Mouse (Mus musculus): ENCODE data around the gene Cyp1a2. TPM values are rescaled to one million over a fixed set of nuclear protein-coding genes. Genes with fewer than 3 reads are reported as not detected.

Gene Cyp1a2
- total and polyA plus RNA-seq, 3 experiments, result not detected

- TF ChIP-seq RCOR1 (conservative IDR thresholded peaks at IDR 0.05; ENCODE audit: low read depth, low read length) (0 out of 2 replicates have a peak, but pooled peaks have one; percentile 35), MEF2A (IDR thresholded peaks at IDR 0.05; ENCODE audit: borderline replicate concordance, low read depth, low read length) (peak; percentile 75), POLR2AphosphoS2 (IDR thresholded peaks at IDR 0.05; ENCODE audit: low read depth, low read length) (no peak), ZNF384 (IDR thresholded peaks at IDR 0.05; ENCODE audit: low read depth, low read length) (no peak), IRF4 (IDR thresholded peaks at IDR 0.05; ENCODE audit: low read depth, low read length) (peak; percentile 54; the same call in 1 of the 2 replicates), BHLHE40 (IDR thresholded peaks at IDR 0.05; ENCODE audit: low read depth, low read length) (peak; percentile 61; the same call in 1 of the 2 replicates), TCF12 (IDR thresholded peaks at IDR 0.05; ENCODE audit: low read depth, low read length) (peak; percentile 86), ZC3H11A (IDR thresholded peaks at IDR 0.05; ENCODE audit: low read depth, low read length) (peak; percentile 18; the same call in 1 of the 2 replicates), KAT2A (IDR thresholded peaks at IDR 0.05; ENCODE audit: insufficient replicate concordance, low read length) (no peak), JUND (conservative IDR thresholded peaks at IDR 0.05; ENCODE audit: low read depth, low read length) (no peak), PAX5 (IDR thresholded peaks at IDR 0.05; ENCODE audit: low read length) (no peak), ZMIZ1 (IDR thresholded peaks at IDR 0.05; ENCODE audit: low read depth, low read length) (peak; percentile 42; the same call in 1 of the 2 replicates), UBTF (IDR thresholded peaks at IDR 0.05; ENCODE audit: low read depth, low read length) (peak; percentile 97), MAZ (IDR thresholded peaks at IDR 0.05; ENCODE audit: low read depth, low read length) (peak; percentile 88), MYC (IDR thresholded peaks at IDR 0.05; ENCODE audit: low read depth, low read length) (peak; percentile 79), CHD1 (IDR thresholded peaks at IDR 0.05; ENCODE audit: low read depth, low read length) (no peak), SMC3 (IDR thresholded peaks at IDR 0.05; ENCODE audit: low read depth, low read length) (peak; percentile 80), EP300 (IDR thresholded peaks at IDR 0.05; ENCODE audit: low read length) (0 out of 2 replicates have a peak, but pooled peaks have one; percentile 27), NELFE (IDR thresholded peaks at IDR 0.05; ENCODE audit: low read depth, low read length) (peak; percentile 63)
These were observed 38.3 kb downstream of the Cyp1a2 start (continued) for GRCm38 (mm10) chr9:57644944-57645893.

GRCm38 (mm10) chr9:57644442-57644943, 39.0 kb downstream of the Cyp1a2 start:
- dilution Hi-C loops (cut with MboI; ENCODE audit: extremely low pct_ligation_motif_present, extremely low pct_unique_long_range_greater_than_20kb, low sequenced_read_pairs), result no loop called here
- peak overlapping the region; percentile 92 for H3K9ac ChIP-seq (ENCODE audit: insufficient read depth, low read depth)
- H3K9me3 ChIP-seq (replicated peaks; ENCODE audit: low read length), result no peaks in the 10 kb centered on the region
- peaks cover 21 to 64% of the 10 kb centered on the region in 2 experiments for H3K4me1 ChIP-seq (ENCODE audit: control insufficient read depth in 1 of 2, insufficient read depth in 2 of 2)
- H3K79me2 ChIP-seq (replicated peaks; ENCODE audit: control insufficient read depth, extremely low read depth, insufficient read depth, poor library complexity, severe bottlenecking), result peaks cover 51% of the 10 kb centered on the region
- H3K27ac ChIP-seq (ENCODE audit: insufficient read depth, low read depth), result peak overlapping the region; percentile 96
- in situ Hi-C loops (cut with MboI; ENCODE audit: low pct_ligation_motif_present, low pct_unique_long_range_greater_than_20kb, low sequenced_read_pairs), result no loop called here
- no peak for DNase-seq (ENCODE audit: extremely low read depth)
- peak overlapping the region; percentile 79 for H3K4me2 ChIP-seq (ENCODE audit: insufficient read depth, low read depth, poor library complexity, severe bottlenecking)
- peak overlapping the region; percentile 86 to 95 (median 90) for H3K4me3 ChIP-seq (replicated peaks in 1 of 3; ENCODE audit: low read depth in 2 of 3, low read length in 2 of 3, poor library complexity in 1 of 3)
- no peaks in the 10 kb centered on the region for H3K27me3 ChIP-seq (replicated peaks)
- H3K36me3 ChIP-seq (replicated peaks in 1 of 2; ENCODE audit: control insufficient read depth in 1 of 2, insufficient read depth in 1 of 2, low read length in 1 of 2), result peaks cover 3 to 16% of the 10 kb centered on the region in 2 experiments
- TF ChIP-seq RCOR1 (conservative IDR thresholded peaks at IDR 0.05; ENCODE audit: low read depth, low read length) (no peak), PAX5 (IDR thresholded peaks at IDR 0.05; ENCODE audit: low read length) (no peak), JUND (conservative IDR thresholded peaks at IDR 0.05; ENCODE audit: low read depth, low read length) (no peak), MYC (IDR thresholded peaks at IDR 0.05; ENCODE audit: low read depth, low read length) (0 out of 2 replicates have a peak, but pooled peaks have one; percentile 29), UBTF (IDR thresholded peaks at IDR 0.05; ENCODE audit: low read depth, low read length) (no peak), CHD2 (IDR thresholded peaks at IDR 0.05; ENCODE audit: low read length) (peak; percentile 59; the same call in 1 of the 2 replicates), ZMIZ1 (IDR thresholded peaks at IDR 0.05; ENCODE audit: low read depth, low read length) (0 out of 2 replicates have a peak, but pooled peaks have one; percentile 14), NELFE (IDR thresholded peaks at IDR 0.05; ENCODE audit: low read depth, low read length) (no peak), JUN (IDR thresholded peaks at IDR 0.05; ENCODE audit: insufficient read depth, low read depth, low read length) (no peak), ELF1 (IDR thresholded peaks at IDR 0.05; ENCODE audit: low read depth, low read length) (no peak), SIN3A (IDR thresholded peaks at IDR 0.05; ENCODE audit: low read length) (peak; percentile 57; the same call in 1 of the 2 replicates), BHLHE40 (IDR thresholded peaks at IDR 0.05; ENCODE audit: low read depth, low read length) (0 out of 2 replicates have a peak, but pooled peaks have one; percentile 18), IRF4 (IDR thresholded peaks at IDR 0.05; ENCODE audit: low read depth, low read length) (peak; percentile 37; the same call in 1 of the 2 replicates), CHD1 (IDR thresholded peaks at IDR 0.05; ENCODE audit: low read depth, low read length) (0 out of 2 replicates have a peak, but pooled peaks have one; percentile 63), ETS1 (conservative IDR thresholded peaks at IDR 0.05; ENCODE audit: low read depth, low read length) (0 out of 2 replicates have a peak, but pooled peaks have one; percentile 14), MEF2A (IDR thresholded peaks at IDR 0.05; ENCODE audit: borderline replicate concordance, low read depth, low read length) (no peak), MAZ (IDR thresholded peaks at IDR 0.05; ENCODE audit: low read depth, low read length) (peak; percentile 58; the same call in 1 of the 2 replicates), TBP (conservative IDR thresholded peaks at IDR 0.05; ENCODE audit: low read depth, low read length) (no peak), ZNF384 (IDR thresholded peaks at IDR 0.05; ENCODE audit: low read depth, low read length) (no peak)

Data from CH12.LX (cell line).